Mouse (Mus musculus) heart, postnatal 36 days (tissue): ENCODE data around the gene Zfp934. TPM values are rescaled to one million over a fixed set of nuclear protein-coding genes. Genes with fewer than 3 reads are reported as not detected.
"Not testable (repeated sequence)": the region's sequence is repeated elsewhere in the genome, so short reads cannot be mapped to it uniquely, and the experiment has no call there.

Source experiments
- DNase-seq, 2 experiments: peaks; one replicate each; pipeline ENCODE4 v3.0.0; 2021 to 2022
- intact Hi-C: fragments of 180-260 bp; cut with DNase I; formaldehyde crosslinking; loops from one replicate; pipeline ENCODE4 v1.15.1; 2025
- microRNA-seq, 2 experiments: library from miRNA; unstranded; fragments of <30 nt; microRNA quantifications; one replicate each; pipeline ENCODE4 v1.2.0; 2021; ENCODE audit warnings: borderline number of aligned reads in 2 of 2
- total RNA-seq, 2 experiments: library from RNA; stranded (reverse); gene quantifications; 2 replicates each; pipeline ENCODE4 v1.2.3; 2021

The Zfp934 gene
- 1 to 10 TPM; 3.4 to 4.8 TPM for total RNA-seq

GRCm38 (mm10) chr13:62571099-62571498, at the start of gene Zfp934:
Gene Zfp934, minus strand, starts transcription at chr13:62571199.
- intact Hi-C loops = loop anchor here (10.0 kb wide), 1 partner anchor 466 kb away; no protein-coding TSS in a partner anchor
- DNase-seq = not testable (repeated sequence)

DNA sequence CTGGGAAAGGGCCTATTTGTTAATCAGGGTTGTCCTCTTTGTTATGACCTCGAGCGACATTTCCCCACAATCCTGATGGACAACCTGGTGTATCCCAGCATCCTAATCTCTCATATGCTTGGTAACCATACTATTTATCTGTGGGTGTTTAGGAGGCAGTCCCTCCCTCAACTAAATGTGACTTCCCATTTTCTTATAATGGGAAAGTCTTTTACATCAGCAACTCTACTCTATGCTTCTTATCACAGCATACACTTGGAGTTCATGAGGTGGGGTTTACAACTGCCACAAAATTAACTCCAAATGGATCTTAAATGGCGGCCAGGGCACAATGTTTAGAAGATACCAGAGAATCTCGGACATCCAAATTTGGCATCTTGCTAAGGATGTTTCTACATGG, 46.5 kb upstream of the Zfp934 start:
- intact Hi-C loops = not testable (repeated sequence)

DNA sequence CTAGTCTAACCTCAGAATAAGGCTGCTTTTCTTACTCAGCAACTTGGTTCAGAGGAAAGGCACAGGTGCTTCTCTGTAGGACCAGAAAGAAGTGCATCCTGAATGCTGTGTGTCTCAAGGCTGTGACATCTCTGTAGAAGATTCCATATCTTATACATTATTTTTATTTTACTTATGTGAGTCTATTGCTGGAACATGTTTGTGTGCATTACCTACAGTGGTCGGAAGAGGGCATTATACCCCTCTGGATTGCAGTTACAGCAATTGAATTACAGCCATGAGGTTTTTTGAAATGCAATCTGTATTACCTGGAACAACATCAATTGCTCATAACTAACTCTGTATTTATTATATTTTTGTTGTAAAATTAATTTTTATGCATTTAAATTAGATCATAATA, 9.3 kb downstream of the Zfp934 start:
- intact Hi-C loops = loop anchor here (5.0 kb wide), 1 partner anchor 296 kb away; the partner anchor contains the start of gene Fbp2
- peak; percentile 2 to 3 for DNase-seq

More for the DNA sequence above, 46.5 kb upstream of the Zfp934 start:
- DNase-seq = not testable (repeated sequence)

- peak; percentile 70 to 81 for DNase-seq
- intact Hi-C loops = not testable (repeated sequence)
These were observed 12.5 kb downstream of the Zfp934 start, which contains the start of gene Zfp935 for GRCm38 (mm10) chr13:62558189-62559110. Gene Zfp935, minus strand, starts transcription at chr13:62558511.

DNA sequence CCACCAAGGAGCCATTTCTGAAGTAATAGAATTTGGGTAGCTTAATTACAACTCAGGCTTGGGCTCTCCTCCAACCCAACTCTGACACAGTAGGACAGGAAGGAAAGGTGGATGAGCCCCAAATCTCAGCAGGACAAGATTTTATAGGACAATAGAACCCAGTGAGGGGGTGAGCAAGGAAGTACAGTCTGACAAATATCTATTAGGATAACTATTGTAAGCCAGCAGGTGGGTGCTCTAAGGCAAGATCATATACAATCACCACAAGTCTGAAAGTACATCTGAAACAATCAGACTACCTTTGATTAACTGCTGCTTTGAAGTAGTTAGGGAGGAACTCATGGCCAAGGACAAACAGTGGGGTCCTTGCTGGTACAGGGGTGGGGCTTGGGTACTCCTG, 40.9 kb downstream of the Zfp934 start:
- DNase-seq, intact Hi-C loops: not testable (repeated sequence)

DNA sequence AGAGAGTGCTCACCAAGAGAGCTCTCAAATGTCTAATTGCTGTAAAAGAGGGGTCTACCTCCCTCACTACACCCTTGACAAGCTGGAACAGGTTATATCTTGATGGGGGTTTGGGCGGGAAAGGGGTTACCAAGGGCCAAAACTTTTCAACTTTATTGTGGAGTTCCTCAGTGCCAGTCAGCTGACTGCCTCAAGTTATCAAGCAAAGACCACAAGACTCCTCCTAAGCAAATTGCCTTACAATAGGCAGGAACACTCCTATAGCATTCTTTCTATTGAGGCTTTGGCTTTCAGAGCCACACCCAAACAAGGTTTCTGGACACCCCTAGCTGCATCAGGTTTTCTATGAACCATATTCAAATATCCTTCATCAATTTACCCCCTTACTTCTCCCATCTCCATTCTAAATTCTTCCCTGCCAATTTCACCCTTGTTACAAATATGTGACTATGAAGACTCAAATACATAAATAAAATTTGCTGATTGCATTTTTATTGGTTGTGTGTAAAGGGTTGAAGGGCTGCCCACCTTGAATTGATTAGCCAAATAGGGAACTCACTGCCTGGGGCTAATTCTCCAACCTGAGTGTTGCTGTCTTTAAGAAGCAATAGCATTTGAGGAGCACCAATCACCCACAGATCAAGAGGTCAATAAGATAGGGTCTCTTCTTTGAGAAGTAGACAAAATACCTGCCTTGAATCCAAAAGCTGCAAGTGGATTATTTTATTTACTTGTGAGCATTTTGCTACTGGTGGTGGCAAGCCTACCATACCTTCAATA, 60.2 kb downstream of the Zfp934 start:
- intact Hi-C loops, DNase-seq: not testable (repeated sequence)

- DNase-seq, intact Hi-C loops: not testable (repeated sequence)
These were observed 98.3 kb downstream of the Zfp934 start for GRCm38 (mm10) chr13:62472661-62473060.

DNA sequence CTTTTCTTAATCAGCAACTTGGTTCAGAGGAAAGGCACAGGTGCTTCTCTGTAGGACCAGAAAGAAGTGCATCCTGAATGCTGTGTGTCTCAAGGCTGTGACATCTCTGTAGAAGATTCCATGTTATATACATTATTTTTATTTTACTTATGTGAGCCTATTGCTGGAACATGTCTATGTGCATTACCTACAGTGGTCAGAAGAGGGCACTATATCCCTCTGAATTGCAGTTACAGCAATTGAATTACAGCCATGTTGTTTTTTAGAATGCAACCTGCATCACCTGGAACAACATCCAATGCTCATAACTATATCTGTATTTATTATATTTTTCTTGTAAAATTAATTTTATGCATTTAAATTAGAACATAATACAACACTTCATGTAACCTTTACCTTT, 101.1 kb downstream of the Zfp934 start:
- not testable (repeated sequence) for DNase-seq
- intact Hi-C loops = loop anchor here (5.0 kb wide), 1 partner anchor 387 kb away; the partner anchor contains the start of gene Fbp2

DNA sequence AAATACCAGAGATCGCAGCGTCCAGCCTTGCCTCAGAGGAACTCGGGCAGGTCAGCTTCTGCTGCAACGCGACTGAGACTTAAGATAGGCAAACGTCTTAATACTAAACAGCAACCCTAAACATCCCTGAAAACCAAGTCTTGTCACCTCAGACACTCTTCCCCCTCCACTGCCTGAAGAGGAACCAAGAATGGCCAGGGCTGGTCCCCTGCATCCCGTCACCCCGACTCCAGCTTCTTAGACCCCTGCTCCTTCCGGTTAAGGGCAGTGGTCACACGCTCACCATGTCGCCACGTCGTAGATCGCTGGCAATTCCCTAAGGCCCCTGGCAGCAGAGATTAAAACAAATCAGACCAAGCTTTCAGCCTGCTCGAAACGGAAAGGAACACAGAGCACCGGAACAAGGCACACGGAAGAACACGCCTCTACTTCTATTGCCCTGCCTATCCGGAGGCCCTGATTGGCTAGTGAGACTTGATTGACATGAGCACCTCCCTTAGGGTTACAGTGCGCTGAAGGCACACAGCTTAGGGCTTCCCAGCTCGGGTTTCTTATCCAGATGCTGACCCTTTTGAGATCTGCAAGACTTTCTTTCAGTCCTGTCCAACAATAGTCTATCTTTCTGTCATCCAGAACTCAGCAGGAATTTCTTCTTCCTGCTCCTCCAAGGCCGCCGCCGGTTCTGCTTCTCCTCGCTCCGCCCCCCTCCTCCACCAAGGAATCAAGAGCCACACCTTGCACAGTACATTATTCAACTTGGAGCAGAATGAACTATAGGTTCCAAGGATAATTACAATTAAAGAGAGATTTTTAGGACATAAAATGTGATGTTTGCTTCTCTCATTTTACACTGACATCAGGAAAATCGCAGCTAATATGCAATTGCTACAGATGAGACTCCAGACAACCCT, 104.3 kb downstream of the Zfp934 start, which contains the start of gene Gm49359:
TSS of gene Gm49359 (minus strand) at position 409 of the 911 bp plus-strand sequence.
- intact Hi-C loops = loop anchor here (5.0 kb wide), 1 partner anchor 391 kb away; the partner anchor contains the start of gene Fbp2
- DNase-seq = peak; percentile 87

Small RNAs within 50 kb of the gene (microRNA-seq; reads per million reads assigned to microRNA genes)
- gene Gm22256 = 0 reads per million in 2 experiments

Other genes with a start within 250 kb of the Zfp934 start
- under 1 TPM; 0.35 to 0.53 TPM for gene Gm3604, start 188.0 kb downstream of the Zfp934 start, total RNA-seq
- 1 to 10 TPM; 6.6 to 6.7 TPM for gene Gm49359, start 104.4 kb downstream of the Zfp934 start, total RNA-seq
- gene Zfp935, start 12.7 kb downstream of the Zfp934 start, total RNA-seq = not detected
- 1 to 10 TPM in 1 of 2 experiments, under 1 TPM in 1; 0.76 to 1.6 TPM for gene 6720489N17Rik, start 53.0 kb upstream of the Zfp934 start, total RNA-seq
- 1 to 10 TPM; 2.1 to 2.2 TPM for gene Platr25, start 189.5 kb upstream of the Zfp934 start, total RNA-seq
- gene Gm5141, start 214.6 kb upstream of the Zfp934 start, total RNA-seq = 1 to 10 TPM in 1 of 2 experiments, under 1 TPM in 1; 0.60 to 1.2 TPM